Mouse (Mus musculus): ENCODE measurements around the gene Sh3bgrl2. TPM values are rescaled to one million over a fixed set of nuclear protein-coding genes. Genes with fewer than 3 reads are reported as not detected.

The Sh3bgrl2 gene
- total RNA-seq, 2 experiments from 2014 or later, result 35.2 to 35.5 TPM

- DNase-seq (ENCODE audit: low spot score in 2 of 2), result no peak
- intact Hi-C loops (cut with DNase I), result no loop called here
Observed at GRCm38 (mm10) chr9:83586316-83587050, 38.4 kb downstream of the Sh3bgrl2 start.

- intact Hi-C loops (cut with DNase I), result no loop called here
- no peak for DNase-seq (ENCODE audit: low spot score in 2 of 2)
Observed at GRCm38 (mm10) chr9:83587116-83587515, 39.0 kb downstream of the Sh3bgrl2 start.

DNA sequence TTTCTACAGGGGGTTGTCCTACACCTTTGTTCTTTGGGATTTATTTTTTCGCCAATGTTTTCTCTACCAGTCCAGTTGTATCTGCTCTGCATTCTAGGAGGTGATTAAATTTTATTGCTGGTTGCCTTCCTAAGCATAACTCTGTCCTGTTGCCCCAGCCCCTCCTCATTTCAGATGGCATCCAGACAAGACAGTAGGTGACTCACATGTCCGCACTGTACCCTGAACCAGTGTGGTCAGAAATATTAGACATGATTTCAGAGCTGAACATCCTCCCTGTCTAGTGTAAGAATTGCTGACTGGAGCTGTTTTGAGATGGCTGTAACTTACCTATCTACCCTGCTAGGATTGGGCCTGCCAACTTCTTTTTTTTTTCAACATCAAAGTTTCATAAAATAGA is 40.9 kb downstream of the Sh3bgrl2 start:
- intact Hi-C loops (cut with DNase I), result no loop called here
- no peak for DNase-seq (ENCODE audit: low spot score in 2 of 2)

DNA sequence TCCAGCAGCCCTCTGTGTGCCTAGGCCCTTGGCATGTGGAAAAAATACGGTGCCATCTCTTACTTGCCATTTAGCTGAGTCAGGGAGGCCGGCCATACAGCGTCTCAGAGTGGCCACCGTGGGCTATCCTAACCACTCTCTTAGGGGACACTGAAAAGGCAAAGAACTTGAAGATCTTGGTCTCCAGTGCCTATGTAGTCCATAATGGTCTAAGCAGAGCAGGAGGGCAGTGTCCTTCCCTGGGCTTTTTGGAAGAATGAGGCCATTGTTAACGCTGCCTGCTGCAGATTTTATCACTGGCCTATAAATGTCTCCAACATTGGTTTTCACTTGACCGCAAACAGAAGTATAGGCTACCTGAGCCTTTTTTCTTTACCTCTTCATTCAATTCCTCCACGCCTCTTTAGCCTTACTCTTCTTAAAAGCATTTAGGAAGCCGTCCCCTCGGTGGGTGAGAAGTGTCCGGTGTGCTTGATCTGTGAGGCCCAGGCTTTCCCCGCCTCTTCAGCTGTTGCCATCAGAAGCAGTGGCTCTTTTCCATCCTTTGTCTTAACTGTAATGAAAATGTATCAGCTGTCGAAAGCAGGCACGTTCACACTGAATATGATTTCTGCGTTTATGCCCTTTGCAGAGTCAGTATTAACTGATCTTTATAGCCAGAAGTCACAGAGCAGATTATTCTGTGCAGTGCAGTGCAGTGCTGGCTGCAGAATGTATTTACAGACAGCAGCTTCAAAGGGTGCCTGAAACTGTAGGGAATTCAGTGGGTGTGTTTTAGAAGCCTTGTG is 41.7 kb downstream of the Sh3bgrl2 start:
- intact Hi-C loops (cut with DNase I), result no loop called here
- no peak for DNase-seq (ENCODE audit: low spot score in 2 of 2)

GRCm38 (mm10) chr9:83591848-83592456 is 43.8 kb downstream of the Sh3bgrl2 start:
- intact Hi-C loops (cut with DNase I), result no loop called here
- no peak for DNase-seq (ENCODE audit: low spot score in 2 of 2)

GRCm38 (mm10) chr9:83593811-83594210 is 45.7 kb downstream of the Sh3bgrl2 start:
- intact Hi-C loops (cut with DNase I), result no loop called here

GRCm38 (mm10) chr9:83596132-83596531 is 48.0 kb downstream of the Sh3bgrl2 start:
- intact Hi-C loops (cut with DNase I), result loop anchor here (2.0 to 5.0 kb wide), 2 partner anchors 47 to 109 kb away; partner anchors contain the start of gene Sh3bgrl2
- DNase-seq (ENCODE audit: low spot score in 2 of 2), result peak; percentile 78 to 81

More at GRCm38 (mm10) chr9:83593811-83594210, 45.7 kb downstream of the Sh3bgrl2 start:
- DNase-seq (ENCODE audit: low spot score in 2 of 2), result no peak

GRCm38 (mm10) chr9:83596646-83597481 is 48.7 kb downstream of the Sh3bgrl2 start:
- no peak for DNase-seq (ENCODE audit: low spot score in 2 of 2)
- intact Hi-C loops (cut with DNase I), result loop anchor here (2.0 to 5.0 kb wide), 2 partner anchors 48 to 110 kb away; partner anchors contain the start of gene Sh3bgrl2

GRCm38 (mm10) chr9:83598047-83598446 is 49.9 kb downstream of the Sh3bgrl2 start:
- intact Hi-C loops (cut with DNase I), result loop anchor here (5.0 kb wide), 1 partner anchor 111 kb away; no protein-coding TSS in a partner anchor
- DNase-seq (ENCODE audit: low spot score in 2 of 2), result peak in 1 of 2 experiments; percentile 63

- DNase-seq (ENCODE audit: low spot score in 2 of 2), result no peak
- intact Hi-C loops (cut with DNase I), result loop anchor here (5.0 kb wide), 1 partner anchor 112 kb away; no protein-coding TSS in a partner anchor
Observed at GRCm38 (mm10) chr9:83599505-83599904, 51.4 kb downstream of the Sh3bgrl2 start.

DNA sequence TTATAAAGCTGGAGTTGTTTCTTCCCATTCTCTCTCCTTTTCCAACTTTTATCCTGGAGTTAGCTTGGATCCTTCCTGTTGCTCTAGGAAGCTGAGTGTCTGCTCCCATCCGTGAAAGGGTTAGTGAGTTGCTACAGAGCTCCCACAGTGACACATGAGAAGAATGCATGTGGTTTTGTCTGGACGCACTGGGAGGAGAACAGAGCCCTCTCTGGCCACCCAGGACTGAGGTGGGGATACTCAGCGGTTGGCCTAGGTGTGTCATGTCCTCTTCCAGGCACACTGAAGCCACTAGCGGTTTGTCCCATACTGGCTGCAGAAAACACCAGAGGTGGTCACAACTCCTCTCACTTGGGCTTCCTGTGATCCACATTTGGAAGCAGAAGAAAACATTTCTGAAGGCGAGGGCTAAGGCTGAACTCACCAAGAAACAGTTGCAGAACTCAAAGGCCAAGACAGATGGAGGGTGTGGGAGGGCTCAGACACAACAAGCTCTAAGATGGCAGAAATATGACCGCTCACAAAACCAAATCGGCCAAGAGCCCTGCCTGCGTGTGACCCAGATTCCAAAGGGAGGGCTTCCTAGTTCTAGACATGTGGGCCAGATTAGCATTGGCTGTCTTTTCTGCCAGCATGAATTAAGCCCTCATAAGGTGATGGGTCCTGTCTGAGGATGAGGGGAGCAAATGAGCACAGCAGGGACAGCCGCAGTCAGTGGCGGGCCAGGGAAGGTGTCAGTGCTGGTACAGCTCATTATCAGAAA is 52.3 kb downstream of the Sh3bgrl2 start:
- intact Hi-C loops (cut with DNase I), result no loop called here
- peak in 1 of 2 experiments; percentile 54 for DNase-seq (ENCODE audit: low spot score in 2 of 2)

GRCm38 (mm10) chr9:83602176-83602770 is 54.1 kb downstream of the Sh3bgrl2 start:
- DNase-seq (ENCODE audit: low spot score in 2 of 2), result no peak
- intact Hi-C loops (cut with DNase I), result no loop called here

DNA sequence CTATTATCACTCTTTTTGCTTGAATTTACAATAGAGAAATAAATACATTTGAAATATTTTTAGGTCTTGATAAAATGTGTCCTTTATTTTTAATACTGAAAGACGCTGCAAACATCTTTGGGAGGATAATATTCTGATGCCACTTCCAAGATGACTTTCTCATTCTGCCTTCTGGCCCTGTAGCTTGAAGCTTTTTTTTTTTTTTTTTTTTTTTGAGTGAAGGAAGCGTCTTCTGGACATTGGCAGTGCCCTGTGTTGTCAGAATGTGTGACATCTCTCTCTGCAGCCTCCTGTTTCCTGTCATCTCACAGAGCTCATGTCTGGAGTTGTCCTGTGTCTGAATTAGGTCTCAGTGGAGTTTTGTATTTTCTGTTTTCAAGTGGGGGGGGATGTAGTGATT is 55.0 kb downstream of the Sh3bgrl2 start:
- intact Hi-C loops (cut with DNase I), result no loop called here
- DNase-seq (ENCODE audit: low spot score in 2 of 2), result no peak

- no peak for DNase-seq (ENCODE audit: low spot score in 2 of 2)
- intact Hi-C loops (cut with DNase I), result loop anchor here (5.0 kb wide), 1 partner anchor 219 kb away; no protein-coding TSS in a partner anchor
Observed at GRCm38 (mm10) chr9:83605886-83606640, 57.9 kb downstream of the Sh3bgrl2 start.

GRCm38 (mm10) chr9:83608135-83608534 is 60.0 kb downstream of the Sh3bgrl2 start:
- no peak for DNase-seq (ENCODE audit: low spot score in 2 of 2)
- intact Hi-C loops (cut with DNase I), result loop anchor here (5.0 kb wide), 1 partner anchor 221 kb away; no protein-coding TSS in a partner anchor

GRCm38 (mm10) chr9:83609422-83610297 is 61.5 kb downstream of the Sh3bgrl2 start:
- intact Hi-C loops (cut with DNase I), result loop anchor here (5.0 to 10.0 kb wide), 2 partner anchors 222 to 635 kb away; partner anchors contain the start of gene Phip

More at GRCm38 (mm10) chr9:83609422-83610297, 61.5 kb downstream of the Sh3bgrl2 start:
- DNase-seq (ENCODE audit: low spot score in 2 of 2), result peak; percentile 77 to 84
